ENCODE assay signal across 18 mouse cellular contexts in the genomic region with DNA sequence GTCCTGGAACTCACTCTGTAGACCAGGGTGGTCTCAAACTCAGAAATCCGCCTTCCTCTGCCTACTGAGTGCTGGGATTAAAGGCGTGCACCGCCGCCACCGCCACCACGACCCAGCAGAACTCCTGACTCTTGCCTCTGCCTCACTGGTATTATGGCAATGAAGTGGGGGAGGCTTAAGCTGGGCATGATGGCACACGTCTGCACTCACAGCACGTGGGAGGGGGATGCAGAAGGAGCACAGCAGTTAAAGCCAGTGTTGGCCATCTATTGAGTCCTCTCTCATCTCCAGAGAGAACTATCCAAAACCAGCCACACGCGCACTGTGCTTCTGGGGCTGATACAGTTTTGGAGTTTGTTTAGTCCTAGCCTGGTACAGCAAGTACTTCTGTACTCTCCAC.
"Had no signal": no experiment of that assay in that cellular context is flagged by ENCODE, and none has a peak within 500 bp of the region (broad histone marks: within the 10 kb centered on the region; RNA-seq: fewer than 3 reads in every experiment).

No protein-coding gene starts in this region.

- H3K4me1 ChIP-seq: midbrain, embryonic 10.5 days; midbrain, embryonic 12.5 days had no signal

- H3K36me3 ChIP-seq: midbrain, embryonic 10.5 days; midbrain, embryonic 12.5 days; neural tube, embryonic 13.5 days; neural tube, embryonic 15.5 days had no signal

- H3K27ac ChIP-seq: midbrain, embryonic 10.5 days; midbrain, embryonic 12.5 days; neural tube, embryonic 13.5 days; neural tube, embryonic 15.5 days had no signal

- DNase-seq: lung, adult 18-20 months; lung, embryonic 14.5 days; lung, postnatal 10 days; lung, postnatal 4 days; midbrain, embryonic 14.5 days; retina, postnatal 1 day; right cerebral cortex, adult 18-20 months; right cerebral cortex, postnatal 25 days; right cerebral cortex, postnatal 4 days; spleen, adult 18-20 months; thymus, adult 18-20 months; thymus, postnatal 14 days; thymus, postnatal 36 days had no signal

- H3K4me3 ChIP-seq: midbrain, embryonic 10.5 days; midbrain, embryonic 12.5 days; myocyte; neural tube, embryonic 13.5 days; neural tube, embryonic 15.5 days had no signal

- H3K27me3 ChIP-seq: midbrain, embryonic 12.5 days; neural tube, embryonic 13.5 days; neural tube, embryonic 15.5 days had no signal

- H3K9me3 ChIP-seq: midbrain, embryonic 10.5 days; midbrain, embryonic 12.5 days; neural tube, embryonic 13.5 days; neural tube, embryonic 15.5 days had no signal
